Mouse (Mus musculus) stomach, embryonic 16.5 days (tissue): Measurements from ENCODE around the gene Inava. TPM values are rescaled to one million over a fixed set of nuclear protein-coding genes. Genes with fewer than 3 reads are reported as not detected.

Experiments
- polyA plus RNA-seq: library from polyadenylated mRNA; unstranded; fragments of >200 nt; fragmentation: Nextera tagmentation; extraction: Ambion mirVana; gene quantifications from 2 replicates; pipeline ENCODE4 v1.2.1, GENCODE M21; 2015

The Inava gene
- polyA plus RNA-seq, 1 experiment from 2014 or later = 39.8 TPM

Other genes with a start within 250 kb of the Inava start
- 0.12 TPM in 2 replicates for gene Igfn1, start 227.9 kb downstream of the Inava start, polyA plus RNA-seq
- 145 and 157 TPM in 2 replicates for gene Tmem9, start 226.1 kb downstream of the Inava start, polyA plus RNA-seq
- 0.43 TPM in 1 of 2 replicates, not detected in the other for gene Ascl5, start 183.5 kb downstream of the Inava start, polyA plus RNA-seq
- gene Cacna1s, start 181.5 kb downstream of the Inava start, polyA plus RNA-seq = 0.17 and 2.0 TPM in 2 replicates
- 2.2 and 2.3 TPM in 2 replicates for gene Kif21b, start 102.9 kb downstream of the Inava start, polyA plus RNA-seq
- gene Mroh3, start 21.4 kb downstream of the Inava start, polyA plus RNA-seq = 0.95 and 1.3 TPM in 2 replicates
- not detected in 2 replicates for gene Gpr25, start 26.6 kb upstream of the Inava start, polyA plus RNA-seq
- 9.2 and 9.3 TPM in 2 replicates for gene Camsap2, start 111.8 kb upstream of the Inava start, polyA plus RNA-seq
- gene Ddx59, start 181.0 kb upstream of the Inava start, polyA plus RNA-seq = 12.2 and 13.6 TPM in 2 replicates
- gene Kif14, start 232.1 kb upstream of the Inava start, polyA plus RNA-seq = 4.3 and 5.2 TPM in 2 replicates